Mouse (Mus musculus) intestine, postnatal 0 days (tissue): ENCODE data around the gene Aoc3. TPM values are rescaled to one million over a fixed set of nuclear protein-coding genes. Genes with fewer than 3 reads are reported as not detected.
"Not testable (repeated sequence)": the region's sequence is repeated elsewhere in the genome, so short reads cannot be mapped to it uniquely, and the experiment has no call there.

ENCODE experiments used
- ATAC-seq: fragments of 200-750 bp; cut with Nextera tagmentation; 2 replicates; pipeline ENCODE4 v1.8.0; 2017; ENCODE audit warnings: mild to moderate bottlenecking, moderate TSS enrichment, moderate library complexity
- H3K27ac ChIP-seq: fragments of 300-500 bp; sonication (generic); 2 replicates; pipeline ENCODE4 v1.5.1; 2014; ENCODE audit warnings: mild to moderate bottlenecking, low read depth, low read length, moderate library complexity
- H3K27me3 ChIP-seq: fragments of 300-500 bp; sonication (generic); replicated peaks from 2 replicates; pipeline ENCODE4 v1.6.1; 2014; ENCODE audit warnings: low read length, mixed read lengths; ENCODE audit not compliant: control insufficient read depth, insufficient read depth
- H3K36me3 ChIP-seq: fragments of 300-500 bp; sonication (generic); 2 replicates; pipeline ENCODE4 v1.6.1; 2014; ENCODE audit warnings: mild to moderate bottlenecking, moderate library complexity; ENCODE audit not compliant: control insufficient read depth, insufficient read depth
- H3K4me1 ChIP-seq: fragments of 300-500 bp; sonication (generic); replicated peaks from 2 replicates; pipeline ENCODE4 v1.6.1; 2014; ENCODE audit warnings: antibody characterized with exemption, low read length, mixed read lengths; ENCODE audit not compliant: control insufficient read depth, insufficient read depth
- H3K4me2 ChIP-seq: fragments of 300-500 bp; sonication (generic); replicated peaks from 2 replicates; pipeline ENCODE4 v1.6.1; 2014; ENCODE audit warnings: low read depth, mild to moderate bottlenecking, moderate library complexity
- H3K4me3 ChIP-seq: fragments of 300-500 bp; sonication (generic); 2 replicates; pipeline ENCODE4 v1.5.1; 2014; ENCODE audit warnings: low read depth, low read length
- H3K9ac ChIP-seq: fragments of 300-500 bp; sonication (generic); 2 replicates; pipeline ENCODE4 v1.6.1; 2014; ENCODE audit warnings: mild to moderate bottlenecking, low read depth, low read length
- H3K9me3 ChIP-seq: fragments of 300-500 bp; sonication (generic); 2 replicates; pipeline ENCODE4 v1.6.1; 2016; ENCODE audit warnings: mixed run types; ENCODE audit not compliant: control insufficient read depth
- CTCF ChIP-seq: sonication (generic); IDR thresholded peaks from 2 replicates; pipeline ENCODE4 v1.5.1; 2016; ENCODE audit warnings: low read depth, mild to moderate bottlenecking, control low read depth, antibody characterized with exemption, moderate library complexity
- WGBS: fragments of 180-500 bp; shearing (Covaris S2); extraction: QIAGEN DNeasy Blood & Tissue Kit; methylation state at CpG from one replicate; pipeline ENCODE4 v1.1.7; 2014; 5-methylcytosine and 5-hydroxymethylcytosine counted together
- microRNA-seq: library from miRNA; unstranded; fragments of <30 nt; microRNA quantifications from one replicate; pipeline ENCODE4, GENCODE M21; 2016
- polyA plus RNA-seq: library from polyadenylated mRNA; unstranded; fragments of >200 nt; fragmentation: Nextera tagmentation; extraction: Ambion mirVana; gene quantifications from 2 replicates; pipeline ENCODE4 v1.2.1, GENCODE M21; 2015

The Aoc3 gene
- polyA plus RNA-seq, 1 experiment from 2014 or later, result 3.7 TPM

DNA sequence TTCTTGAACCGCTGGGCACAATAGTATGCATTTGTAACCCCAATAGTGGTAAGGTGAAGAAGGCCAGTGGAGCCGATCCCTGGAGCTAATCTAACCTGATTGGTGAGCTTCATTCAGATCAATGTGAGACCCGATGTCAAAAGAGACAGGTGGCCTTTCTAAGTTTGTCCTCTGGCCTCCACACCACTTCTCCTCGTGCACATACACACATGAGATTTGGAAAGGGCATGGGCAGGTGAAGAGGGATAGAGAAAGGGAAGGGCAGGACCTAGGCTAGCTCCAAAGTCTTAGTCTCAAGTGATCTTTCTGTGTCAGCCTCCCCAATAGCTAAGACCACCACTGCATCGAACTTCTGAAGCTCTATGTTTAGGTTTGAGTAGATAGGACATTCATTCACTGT lies 39.7 kb downstream of the Aoc3 start:
- H3K9me3 ChIP-seq, result no peaks in the 10 kb centered on the region
- WGBS, result 69% methylated on average over 5 of the region's 5 CpGs
- H3K4me3 ChIP-seq, result no peak overlapping the region; the same call in 1 of the 2 replicates
- peak overlapping the region; percentile 49 for H3K4me2 ChIP-seq
- 0 out of 2 replicates have a peak, but pooled peaks cover 4% of the 10 kb centered on the region for H3K4me1 ChIP-seq
- H3K27ac ChIP-seq, result no peak overlapping the region
- TF ChIP-seq CTCF, result no peak
- peaks cover 6% of the 10 kb centered on the region; the same call in 1 of the 2 replicates for H3K36me3 ChIP-seq
- 0 out of 2 replicates have a peak overlapping the region, but pooled peaks have one; percentile 7 for H3K9ac ChIP-seq
- no peak for ATAC-seq
- no peaks in the 10 kb centered on the region for H3K27me3 ChIP-seq

DNA sequence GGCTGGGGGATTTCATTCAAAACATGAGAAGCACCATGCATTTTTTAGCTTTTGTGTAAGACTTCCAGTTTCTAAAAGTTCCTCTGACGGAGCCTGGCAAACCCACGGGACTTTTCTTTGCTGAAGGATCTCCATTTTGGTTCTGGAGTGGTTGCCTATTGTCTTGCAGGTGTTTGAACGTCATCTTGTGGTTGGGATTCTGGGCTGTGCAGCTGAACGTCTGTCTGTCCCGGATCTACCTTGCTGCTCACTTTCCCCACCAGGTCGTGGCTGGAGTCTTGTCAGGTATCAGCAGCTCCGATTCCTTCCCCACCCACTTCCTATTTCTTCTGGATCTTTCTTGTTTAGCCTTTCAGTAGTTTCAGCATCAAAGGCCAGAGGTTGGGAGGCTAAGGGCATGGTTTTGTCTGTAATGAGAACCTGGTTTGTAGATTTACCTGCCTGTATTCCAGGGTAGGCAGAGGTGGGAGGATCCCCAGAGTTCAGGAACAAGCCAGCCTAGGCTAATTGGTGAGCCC lies 44.1 kb downstream of the Aoc3 start:
- WGBS, result 63% methylated on average over 7 of the region's 7 CpGs
- ATAC-seq, result no peak
- no peak for TF ChIP-seq CTCF
- Histone ChIP-seq H3K36me3 (peaks cover 12% of the 10 kb centered on the region), H3K4me3 (no peak overlapping the region), H3K4me2 (no peak overlapping the region), H3K4me1 (no peaks in the 10 kb centered on the region), H3K27me3 (no peaks in the 10 kb centered on the region), H3K9ac (no peak overlapping the region), H3K9me3 (no peaks in the 10 kb centered on the region), H3K27ac (no peak overlapping the region)

DNA sequence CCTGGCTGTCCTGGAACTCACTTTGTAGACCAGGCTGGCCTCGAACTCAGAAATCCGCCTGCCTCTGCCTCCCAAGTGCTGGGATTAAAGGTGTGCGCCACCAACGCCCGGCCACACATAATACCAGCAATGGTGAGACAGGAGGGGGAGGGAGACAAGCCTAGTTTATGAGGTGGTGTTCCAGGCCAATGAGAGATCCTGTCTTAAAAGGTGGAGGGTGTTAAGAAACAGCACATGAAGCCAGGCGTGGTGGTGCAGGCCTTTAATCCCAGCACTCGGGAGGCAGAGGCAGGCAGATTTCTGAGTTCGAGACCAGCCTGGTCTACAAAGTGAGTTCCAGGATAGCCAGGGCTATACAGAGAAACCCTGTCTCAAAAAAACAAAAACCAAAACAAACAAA lies 47.8 kb downstream of the Aoc3 start:
- WGBS, result 96% methylated on average over 8 of the region's 8 CpGs
- not testable (repeated sequence) for H3K9me3 ChIP-seq, ATAC-seq, H3K9ac ChIP-seq, H3K4me1 ChIP-seq, H3K4me2 ChIP-seq, H3K36me3 ChIP-seq, H3K27ac ChIP-seq, H3K27me3 ChIP-seq, H3K4me3 ChIP-seq

DNA sequence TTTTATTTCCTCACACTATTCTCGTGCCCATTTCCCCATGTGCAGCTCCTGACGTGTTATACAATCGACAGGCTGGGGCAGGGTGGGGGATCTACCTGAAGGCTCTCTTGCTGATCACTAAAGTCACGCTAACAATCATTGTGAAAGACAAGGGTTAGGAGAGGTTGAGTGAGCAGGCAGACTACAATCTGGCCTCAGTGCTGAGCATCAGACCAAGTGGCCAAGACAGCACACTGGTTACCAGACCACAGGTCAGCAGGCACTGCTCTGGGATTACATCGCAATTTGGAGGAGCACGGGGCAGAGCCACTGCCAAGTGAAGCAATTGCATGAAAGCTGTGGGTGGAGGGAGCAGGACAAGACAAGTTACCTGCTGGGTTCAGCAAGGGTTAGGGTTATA lies 48.5 kb downstream of the Aoc3 start:
- WGBS, result 73% methylated on average over 6 of the region's 6 CpGs
- H3K36me3 ChIP-seq, result peaks cover 6% of the 10 kb centered on the region; the same call in 1 of the 2 replicates
- no peak for TF ChIP-seq CTCF
- no peak overlapping the region for H3K27ac ChIP-seq
- no peaks in the 10 kb centered on the region for H3K9me3 ChIP-seq
- ATAC-seq, result peak; percentile 48
- H3K4me2 ChIP-seq, result no peak overlapping the region
- no peaks in the 10 kb centered on the region for H3K4me1 ChIP-seq
- H3K27me3 ChIP-seq, result no peaks in the 10 kb centered on the region
- H3K4me3 ChIP-seq, result no peak overlapping the region
- H3K9ac ChIP-seq, result no peak overlapping the region

DNA sequence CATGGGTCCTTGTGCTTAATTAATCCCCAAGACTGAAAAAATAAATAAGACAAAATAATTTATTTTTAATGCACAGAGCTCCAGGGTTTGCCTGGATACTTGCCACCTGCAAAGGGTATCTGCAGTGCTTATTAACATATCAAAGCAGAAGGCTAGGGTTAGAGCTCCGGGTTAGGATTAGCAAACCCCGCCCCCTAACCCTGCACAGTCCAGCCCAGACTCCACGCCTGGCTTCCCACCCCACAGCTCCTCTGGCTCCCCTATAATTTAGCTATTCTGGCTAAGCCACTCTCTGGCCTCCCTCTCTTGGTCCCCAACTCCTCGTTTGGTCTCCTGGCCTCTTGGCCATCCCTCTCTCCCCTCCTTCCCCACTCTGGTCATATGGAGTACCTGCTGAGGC lies 51.4 kb downstream of the Aoc3 start:
- no peak for ATAC-seq
- Histone ChIP-seq H3K4me2 (no peak overlapping the region), H3K9ac (no peak overlapping the region), H3K9me3 (no peaks in the 10 kb centered on the region), H3K27ac (no peak overlapping the region), H3K27me3 (no peaks in the 10 kb centered on the region), H3K4me3 (no peak overlapping the region), H3K4me1 (no peaks in the 10 kb centered on the region), H3K36me3 (no peaks in the 10 kb centered on the region)
- 29% methylated on average over 4 of the region's 4 CpGs for WGBS
- TF ChIP-seq CTCF, result no peak

Small RNA genes lying within 50 kb of the gene (microRNA-seq; reads per million reads assigned to microRNA genes)
- not detected for gene Gm25593

Other genes with a start within 250 kb of the Aoc3 start
- 28.0 TPM in 2 replicates for gene Coasy, start 248.0 kb upstream of the Aoc3 start, polyA plus RNA-seq
- gene Mlx, start 243.3 kb upstream of the Aoc3 start, polyA plus RNA-seq, result 93.3 and 96.4 TPM in 2 replicates
- 9.1 and 10.5 TPM in 2 replicates for gene Psmc3ip, start 235.2 kb upstream of the Aoc3 start, polyA plus RNA-seq
- 10.3 and 12.3 TPM in 2 replicates for gene Retreg3, start 210.7 kb upstream of the Aoc3 start, polyA plus RNA-seq
- gene Tubg1, start 210.7 kb upstream of the Aoc3 start, polyA plus RNA-seq, result 20.0 and 20.6 TPM in 2 replicates
- gene Tubg2, start 174.7 kb upstream of the Aoc3 start, polyA plus RNA-seq, result 2.5 and 2.8 TPM in 2 replicates
- 5.2 and 6.0 TPM in 2 replicates for gene Cntnap1, start 160.1 kb upstream of the Aoc3 start, polyA plus RNA-seq
- 7.7 and 7.8 TPM in 2 replicates for gene Plekhh3, start 159.3 kb upstream of the Aoc3 start, polyA plus RNA-seq
- 0.13 and 0.22 TPM in 2 replicates for gene Ccr10, start 155.2 kb upstream of the Aoc3 start, polyA plus RNA-seq
- gene Ezh1, start 104.1 kb upstream of the Aoc3 start, polyA plus RNA-seq, result 9.8 and 10.8 TPM in 2 replicates
- 67.7 and 74.7 TPM in 2 replicates for gene Ramp2, start 84.6 kb upstream of the Aoc3 start, polyA plus RNA-seq
- gene Vps25, start 76.9 kb upstream of the Aoc3 start, polyA plus RNA-seq, result 148 and 157 TPM in 2 replicates
- gene Wnk4, start 70.0 kb upstream of the Aoc3 start, polyA plus RNA-seq, result 4.6 and 4.7 TPM in 2 replicates
- 0.26 and 0.47 TPM in 2 replicates for gene Cntd1, start 51.6 kb upstream of the Aoc3 start, polyA plus RNA-seq
- gene Coa3, start 51.5 kb upstream of the Aoc3 start, polyA plus RNA-seq, result 255 and 276 TPM in 2 replicates
- 117 and 124 TPM in 2 replicates for gene Becn1, start 28.3 kb upstream of the Aoc3 start, polyA plus RNA-seq
- 59.5 and 60.2 TPM in 2 replicates for gene Psme3, start 14.4 kb upstream of the Aoc3 start, polyA plus RNA-seq
- gene Aoc2, start 5.5 kb upstream of the Aoc3 start, polyA plus RNA-seq, result 0.34 and 0.41 TPM in 2 replicates
- gene G6pc, start 37.0 kb downstream of the Aoc3 start, polyA plus RNA-seq, result 54.3 and 63.3 TPM in 2 replicates
- 27.0 and 28.9 TPM in 2 replicates for gene Aarsd1, start 87.0 kb downstream of the Aoc3 start, polyA plus RNA-seq
- gene Gm27029, start 94.2 kb downstream of the Aoc3 start, polyA plus RNA-seq, result 2.2 and 2.9 TPM in 2 replicates
- 12.0 and 13.1 TPM in 2 replicates for gene Rundc1, start 94.5 kb downstream of the Aoc3 start, polyA plus RNA-seq
- gene Ptges3l, start 94.7 kb downstream of the Aoc3 start, polyA plus RNA-seq, result 7.0 and 7.8 TPM in 2 replicates
- 240 and 241 TPM in 2 replicates for gene Rpl27, start 111.7 kb downstream of the Aoc3 start, polyA plus RNA-seq
- gene Ifi35, start 117.8 kb downstream of the Aoc3 start, polyA plus RNA-seq, result 100 and 102 TPM in 2 replicates
- gene Rnd2, start 134.4 kb downstream of the Aoc3 start, polyA plus RNA-seq, result 27.8 and 31.9 TPM in 2 replicates
- 94.5 and 95.6 TPM in 2 replicates for gene Vat1, start 135.6 kb downstream of the Aoc3 start, polyA plus RNA-seq
- 2.3 and 3.3 TPM in 2 replicates for gene Brca1, start 221.3 kb downstream of the Aoc3 start, polyA plus RNA-seq
- 44.5 and 54.1 TPM in 2 replicates for gene Nbr1, start 221.5 kb downstream of the Aoc3 start, polyA plus RNA-seq